Comparison of ENCODE assay signal across 11 mouse cellular contexts in genomic region chr16:36720194-36721055, GRCm38 (mm10). TPM values are rescaled to one million over a fixed set of nuclear protein-coding genes. Genes with fewer than 3 reads are reported as not detected.
DNase-seq lines count a peak whose midpoint lies in the region; ATAC-seq and TF ChIP-seq lines count a peak whose summit lies in the region.
"Had no signal": no experiment of that assay in that cellular context is flagged by ENCODE, and none has a peak within 500 bp of the region (broad histone marks: within the 10 kb centered on the region; RNA-seq: fewer than 3 reads in every experiment).

No protein-coding gene starts in this region.

- in situ Hi-C loops in Patski (cut with MboI; ENCODE audit: low pct_unique_long_range_greater_than_20kb), result loop anchor here (10.0 kb wide), 1 partner anchor 274 kb away; the partner anchor contains the start of gene Fbxo40

- no peak overlapping the region for H3K9ac ChIP-seq in lung, embryonic 14.5 days
- no peak overlapping the region for H3K9ac ChIP-seq in forebrain, embryonic 16.5 days (replicated peaks; ENCODE audit: low read depth, low read length)
- H3K9ac ChIP-seq in kidney, embryonic 14.5 days (ENCODE audit: low read depth, low read length), result no peak overlapping the region
- H3K9ac ChIP-seq: limb, embryonic 12.5 days; midbrain, embryonic 15.5 days had no signal

- WGBS in lung, embryonic 14.5 days, result 70% methylated on average over 13 of the region's 13 CpGs
- 46% methylated on average over 13 of the region's 13 CpGs for WGBS in forebrain, embryonic 16.5 days
- 66% methylated on average over 13 of the region's 13 CpGs for WGBS in kidney, embryonic 14.5 days

- H3K4me1 ChIP-seq in lung, embryonic 14.5 days (ENCODE audit: insufficient read depth), result no peaks in the 10 kb centered on the region
- no peaks in the 10 kb centered on the region for H3K4me1 ChIP-seq in forebrain, embryonic 16.5 days (replicated peaks; ENCODE audit: control insufficient read depth, insufficient read depth, low read length)
- H3K4me1 ChIP-seq in kidney, embryonic 14.5 days (ENCODE audit: control insufficient read depth, insufficient read depth, low read length), result no peaks in the 10 kb centered on the region
- H3K4me1 ChIP-seq: limb, embryonic 12.5 days; midbrain, embryonic 15.5 days had no signal

- H3K36me3 ChIP-seq in lung, embryonic 14.5 days (ENCODE audit: insufficient read depth), result no peaks in the 10 kb centered on the region
- no peaks in the 10 kb centered on the region for H3K36me3 ChIP-seq in forebrain, embryonic 16.5 days (ENCODE audit: control insufficient read depth, insufficient read depth)
- H3K36me3 ChIP-seq in kidney, embryonic 14.5 days (ENCODE audit: control insufficient read depth, insufficient read depth, low read length), result no peaks in the 10 kb centered on the region
- H3K36me3 ChIP-seq: limb, embryonic 12.5 days; midbrain, embryonic 15.5 days had no signal

- no peaks in the 10 kb centered on the region for H3K9me3 ChIP-seq in lung, embryonic 14.5 days (ENCODE audit: low read depth, low read length)
- no peaks in the 10 kb centered on the region for H3K9me3 ChIP-seq in forebrain, embryonic 16.5 days (ENCODE audit: control insufficient read depth, low read length)
- no peaks in the 10 kb centered on the region for H3K9me3 ChIP-seq in kidney, embryonic 14.5 days (ENCODE audit: control insufficient read depth, low read length)
- H3K9me3 ChIP-seq: limb, embryonic 12.5 days; midbrain, embryonic 15.5 days had no signal

- CTCF ChIA-PET in Patski (lab: Charles Lee), result interaction anchor here (0.7 to 2.1 kb wide), 9 partner anchors 12 to 210 kb away, joined by 3 to 6 read pairs (median 3); no protein-coding TSS in a partner anchor

- DNase-seq in lung, embryonic 14.5 days, result peak; percentile 24
- DNase-seq in lung, postnatal 36 days, result no peak
- no peak for DNase-seq in Patski (ENCODE audit: low read depth, low spot score)
- DNase-seq in retina, embryonic 14.5 days (ENCODE audit: low spot score), result peak; percentile 51
- no peak for DNase-seq in ovary, postnatal 14 days (ENCODE audit: low spot score)
- no peak for DNase-seq in right cerebral cortex, postnatal 14 days
- DNase-seq: gastrocnemius, postnatal 10 days had no signal

- no peaks in the 10 kb centered on the region for H3K27me3 ChIP-seq in lung, embryonic 14.5 days (ENCODE audit: insufficient read depth, low read length)
- peaks cover 3% of the 10 kb centered on the region for H3K27me3 ChIP-seq in Patski
- no peaks in the 10 kb centered on the region for H3K27me3 ChIP-seq in forebrain, embryonic 16.5 days (replicated peaks; ENCODE audit: control insufficient read depth, insufficient read depth, low read length)
- no peaks in the 10 kb centered on the region for H3K27me3 ChIP-seq in kidney, embryonic 14.5 days (ENCODE audit: control insufficient read depth, insufficient read depth, low read length)
- H3K27me3 ChIP-seq: limb, embryonic 12.5 days; midbrain, embryonic 15.5 days had no signal

- POLR2A ChIA-PET in Patski (lab: Charles Lee), result no interaction called here

- no peak overlapping the region for H3K4me2 ChIP-seq in lung, embryonic 14.5 days
- no peak overlapping the region for H3K4me2 ChIP-seq in forebrain, embryonic 16.5 days (ENCODE audit: low read length)
- H3K4me2 ChIP-seq in kidney, embryonic 14.5 days (replicated peaks; ENCODE audit: low read depth, low read length), result no peak overlapping the region
- H3K4me2 ChIP-seq: limb, embryonic 12.5 days; midbrain, embryonic 15.5 days had no signal

- peak; percentile 49 for TF ChIP-seq CTCF in lung, embryonic 14.5 days (IDR thresholded peaks at IDR 0.05; ENCODE audit: low read depth)
- peak; percentile 39 for TF ChIP-seq CTCF in Patski (IDR thresholded peaks at IDR 0.05)

- no peak overlapping the region for H3K27ac ChIP-seq in lung, embryonic 14.5 days (ENCODE audit: low read depth)
- H3K27ac ChIP-seq in forebrain, embryonic 16.5 days (ENCODE audit: low read length), result no peak overlapping the region
- no peak overlapping the region for H3K27ac ChIP-seq in kidney, embryonic 14.5 days (ENCODE audit: low read depth, low read length)
- H3K27ac ChIP-seq: limb, embryonic 12.5 days; midbrain, embryonic 15.5 days had no signal

- no peak overlapping the region for H3K4me3 ChIP-seq in lung, embryonic 14.5 days (ENCODE audit: low read depth, low read length)
- H3K4me3 ChIP-seq in forebrain, embryonic 16.5 days (replicated peaks; ENCODE audit: low read length), result no peak overlapping the region
- no peak overlapping the region for H3K4me3 ChIP-seq in kidney, embryonic 14.5 days (ENCODE audit: low read length)
- H3K4me3 ChIP-seq: limb, embryonic 12.5 days; midbrain, embryonic 15.5 days had no signal

- ATAC-seq in lung, embryonic 14.5 days (ENCODE audit: insufficient read depth), result no peak
- no peak for ATAC-seq in Patski
- ATAC-seq in forebrain, embryonic 16.5 days, result peak; percentile 43; the same call in 1 of the 2 replicates
- no peak for ATAC-seq in kidney, embryonic 14.5 days (ENCODE audit: low FRiP score, low TSS enrichment)
- ATAC-seq: midbrain, embryonic 15.5 days had no signal

RNA-seq across cellular contexts. Expression of gene Ildr1, which starts 26.6 kb away (rescaled TPM):
- 4.3 and 4.6 TPM in 2 replicates for polyA plus RNA-seq in lung, embryonic 14.5 days (2014; fragmentation: Nextera tagmentation; extraction: Ambion mirVana)
- polyA plus RNA-seq in Patski (2021), result not detected
- 0.17 and 0.19 TPM in 2 replicates for polyA plus RNA-seq in forebrain, embryonic 16.5 days (2015; fragmentation: Nextera tagmentation; extraction: Ambion mirVana)
- 2.7 and 4.6 TPM in 2 replicates for polyA plus RNA-seq in kidney, embryonic 14.5 days (2014; fragmentation: Nextera tagmentation; extraction: Ambion mirVana)

RNA-seq across cellular contexts. Expression of gene Cd86, which starts 54.5 kb away (rescaled TPM):
- 2.1 and 2.2 TPM in 2 replicates for polyA plus RNA-seq in lung, embryonic 14.5 days (2014; fragmentation: Nextera tagmentation; extraction: Ambion mirVana)
- not detected for polyA plus RNA-seq in Patski (2021)
- polyA plus RNA-seq in forebrain, embryonic 16.5 days (2015; fragmentation: Nextera tagmentation; extraction: Ambion mirVana), result 1.1 and 1.9 TPM in 2 replicates
- 1.2 and 1.4 TPM in 2 replicates for polyA plus RNA-seq in kidney, embryonic 14.5 days (2014; fragmentation: Nextera tagmentation; extraction: Ambion mirVana)

Comparison
In these comparisons a context has a peak if more than half of its experiments do, and no peak if none do; other contexts are left out.
1. DNase-seq: peak in lung, embryonic 14.5 days (single experiment) and retina, embryonic 14.5 days (single experiment); none in lung, postnatal 36 days (single experiment), Patski (single experiment), ovary, postnatal 14 days (single experiment) and right cerebral cortex, postnatal 14 days (single experiment).